Mouse (Mus musculus): ENCODE measurements around the gene Llgl2. TPM values are rescaled to one million over a fixed set of nuclear protein-coding genes. Genes with fewer than 3 reads are reported as not detected.
A peak's percentile ranks its signal among the peaks of the same experiment; 100 is the strongest.

Llgl2 gene
- polyA plus RNA-seq (2016; fragmentation: Nextera tagmentation; extraction: Ambion mirVana) = 13.4 and 14.3 TPM in 2 replicates

DNA sequence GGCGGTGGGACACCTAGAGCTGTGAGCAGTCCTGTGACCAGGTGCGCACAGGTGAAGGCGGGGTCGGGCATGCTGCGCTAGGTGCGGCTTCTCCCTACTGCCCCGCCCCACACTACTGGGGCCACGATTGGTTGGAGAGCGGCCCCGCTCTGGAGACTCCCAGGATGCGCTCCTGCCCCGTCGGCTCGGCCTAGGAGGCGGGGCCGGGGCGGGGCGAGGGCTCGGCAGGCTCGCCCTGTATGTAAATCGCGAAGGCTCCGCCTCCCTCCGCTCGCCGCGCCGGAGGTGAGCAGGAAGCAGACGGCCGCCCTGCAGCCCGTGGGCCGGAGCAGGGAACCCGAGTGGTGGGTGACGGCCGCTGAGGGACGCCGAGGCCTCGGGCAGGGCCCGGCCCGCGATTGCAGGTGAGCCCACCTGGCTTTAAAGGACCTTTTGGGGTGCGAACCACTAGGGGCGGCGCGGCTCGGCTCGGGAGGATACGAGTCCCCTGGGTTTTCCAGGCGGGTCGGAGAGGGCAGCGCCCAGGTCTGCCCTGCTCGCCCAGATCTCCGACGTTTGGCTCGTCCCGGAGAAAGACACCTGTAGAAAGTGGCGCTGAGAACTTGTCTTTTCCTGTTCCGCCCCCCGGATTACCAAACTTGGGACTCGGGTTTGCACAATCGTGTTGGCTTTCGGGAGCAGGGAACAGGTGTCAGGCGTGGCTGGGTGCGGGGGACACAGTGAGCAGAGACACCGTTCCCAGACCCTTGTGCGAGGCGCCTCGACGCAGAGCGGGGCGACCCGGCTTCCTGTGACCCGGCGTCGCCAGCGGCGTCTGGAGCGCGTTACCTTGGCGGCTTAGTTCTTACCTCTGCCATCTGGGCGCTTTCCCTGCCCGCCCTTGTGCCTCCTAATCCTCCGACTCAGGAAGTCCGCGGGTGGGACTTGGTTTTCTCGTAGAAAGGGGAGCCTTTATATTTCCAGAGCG, at the start of gene Llgl2:
Llgl2 (plus strand) TSS at position 276 of the 967 bp plus-strand sequence.
- Histone ChIP-seq H3K27me3 (replicated peaks) (peaks cover 14% of the 10 kb centered on the region), H3K4me1 (peaks cover 45% of the 10 kb centered on the region), H3K9ac (peak within 1 kb of the TSS; percentile 88), H3K9me3 (replicated peaks) (no peaks in the 10 kb centered on the region), H3K27ac (peak within 1 kb of the TSS; percentile 72), H3K4me2 (peak within 1 kb of the TSS; percentile 99), H3K36me3 (peaks cover 35% of the 10 kb centered on the region), H3K4me3 (peak within 1 kb of the TSS; percentile 81)
- ATAC-seq = peak; percentile 96
- under 1% methylated on average over 87 of the region's 87 CpGs for WGBS (ENCODE audit: insufficient replicate concordance)

GRCm38 (mm10) chr11:115774653-115775052, 49.2 kb upstream of the Llgl2 start:
- WGBS (ENCODE audit: insufficient replicate concordance) = 44% methylated on average over 4 of the region's 4 CpGs
- no peaks in the 10 kb centered on the region; the same call in 1 of the 2 replicates for H3K9me3 ChIP-seq (replicated peaks)
- no peak overlapping the region; the same call in 1 of the 2 replicates for H3K9ac ChIP-seq
- no peak overlapping the region for H3K4me2 ChIP-seq
- no peak overlapping the region for H3K27ac ChIP-seq
- peaks cover 75% of the 10 kb centered on the region for H3K4me1 ChIP-seq
- H3K27me3 ChIP-seq (replicated peaks) = no peaks in the 10 kb centered on the region
- no peak for ATAC-seq
- H3K4me3 ChIP-seq = no peak overlapping the region
- peaks cover 22% of the 10 kb centered on the region; the same call in 1 of the 2 replicates for H3K36me3 ChIP-seq

DNA sequence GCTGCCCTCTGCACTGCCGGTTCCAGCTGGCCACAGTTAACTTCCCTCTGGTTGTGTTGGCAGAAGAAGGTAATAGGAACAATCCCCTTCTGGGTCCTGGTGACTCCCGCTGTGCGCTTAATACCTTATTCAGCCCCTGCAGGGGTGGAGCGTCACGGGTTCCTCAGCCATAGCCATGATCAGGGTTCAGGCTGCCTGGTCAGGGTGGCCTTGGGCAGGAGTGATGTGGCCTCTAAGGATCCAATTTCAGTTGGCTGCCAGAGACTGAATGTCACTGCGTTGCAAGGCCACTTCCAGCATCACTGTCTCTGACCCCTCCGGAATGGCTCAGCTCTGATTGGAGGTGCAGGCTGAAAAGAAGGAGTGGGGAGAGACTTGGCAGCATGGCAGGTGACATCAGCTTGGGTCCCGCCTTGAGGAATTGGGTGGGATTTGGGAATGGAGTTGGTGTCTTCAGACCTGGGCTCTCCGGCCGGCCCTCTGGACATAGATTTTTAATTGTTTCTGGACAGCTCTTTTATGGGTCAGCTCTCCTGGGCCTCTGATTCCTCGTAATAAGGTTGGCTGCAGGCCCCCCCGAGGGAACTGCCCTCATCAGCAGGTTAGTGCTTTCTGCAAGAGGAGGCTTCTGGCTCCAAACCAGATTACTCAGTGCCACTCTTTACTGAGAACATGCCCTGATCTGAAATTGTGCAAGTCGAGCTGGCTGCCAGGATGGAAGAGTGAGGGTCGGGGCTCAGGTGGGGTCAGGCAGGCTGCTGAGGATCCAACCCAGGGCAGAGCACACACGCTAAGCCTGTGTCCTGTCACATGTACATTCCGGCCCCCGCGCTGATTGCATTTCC, 47.8 kb upstream of the Llgl2 start:
- peak overlapping the region; percentile 98 for H3K27ac ChIP-seq
- ATAC-seq = no peak
- no peak overlapping the region for H3K9ac ChIP-seq
- no peaks in the 10 kb centered on the region for H3K27me3 ChIP-seq (replicated peaks)
- peaks cover 22% of the 10 kb centered on the region; the same call in 1 of the 2 replicates for H3K36me3 ChIP-seq
- no peak overlapping the region for H3K4me2 ChIP-seq
- no peak overlapping the region for H3K4me3 ChIP-seq
- 73% methylated on average over 18 of the region's 18 CpGs for WGBS (ENCODE audit: insufficient replicate concordance)
- H3K4me1 ChIP-seq = peaks cover 75% of the 10 kb centered on the region
- no peaks in the 10 kb centered on the region; the same call in 1 of the 2 replicates for H3K9me3 ChIP-seq (replicated peaks)

DNA sequence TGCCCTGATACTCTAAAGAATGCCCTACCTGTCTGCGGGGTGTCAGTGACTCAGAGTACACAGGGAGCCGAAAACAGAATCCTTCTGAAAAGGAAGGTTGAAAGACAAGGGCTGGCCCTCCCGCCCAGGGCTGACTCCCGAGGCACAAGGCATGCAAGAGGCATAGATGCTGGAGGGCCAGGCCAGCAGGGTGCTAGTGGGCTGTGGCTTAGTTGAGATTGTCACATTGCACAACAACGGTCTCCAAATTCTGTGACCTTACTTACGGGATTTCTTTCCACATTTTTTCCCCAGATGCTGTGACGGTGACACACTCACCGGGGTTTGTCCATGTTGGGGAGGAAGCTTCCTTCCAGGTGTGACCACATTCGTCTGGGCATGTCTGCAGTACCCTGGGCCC, 46.9 kb upstream of the Llgl2 start:
- peaks cover 75% of the 10 kb centered on the region for H3K4me1 ChIP-seq
- no peaks in the 10 kb centered on the region; the same call in 1 of the 2 replicates for H3K9me3 ChIP-seq (replicated peaks)
- no peak overlapping the region for H3K9ac ChIP-seq
- 80% methylated on average over 9 of the region's 9 CpGs for WGBS (ENCODE audit: insufficient replicate concordance)
- peak overlapping the region; percentile 98 for H3K27ac ChIP-seq
- H3K27me3 ChIP-seq (replicated peaks) = no peaks in the 10 kb centered on the region
- peaks cover 29% of the 10 kb centered on the region; the same call in 1 of the 2 replicates for H3K36me3 ChIP-seq
- H3K4me2 ChIP-seq = no peak overlapping the region
- ATAC-seq = no peak
- H3K4me3 ChIP-seq = no peak overlapping the region

GRCm38 (mm10) chr11:115777487-115778335, 46.1 kb upstream of the Llgl2 start:
- no peak overlapping the region for H3K4me2 ChIP-seq
- peak overlapping the region; percentile 98 for H3K27ac ChIP-seq

GRCm38 (mm10) chr11:115779038-115779571, 44.7 kb upstream of the Llgl2 start:
- peak overlapping the region; percentile 44 for H3K4me3 ChIP-seq
- H3K9ac ChIP-seq = peak overlapping the region; percentile 69
- H3K4me1 ChIP-seq = peaks cover 79% of the 10 kb centered on the region

More at GRCm38 (mm10) chr11:115777487-115778335, 46.1 kb upstream of the Llgl2 start:
- ATAC-seq = no peak
- Histone ChIP-seq H3K27me3 (replicated peaks) (no peaks in the 10 kb centered on the region), H3K9ac (no peak overlapping the region; the same call in 1 of the 2 replicates), H3K36me3 (peaks cover 26% of the 10 kb centered on the region; the same call in 1 of the 2 replicates), H3K9me3 (replicated peaks) (no peaks in the 10 kb centered on the region; the same call in 1 of the 2 replicates), H3K4me1 (peaks cover 77% of the 10 kb centered on the region), H3K4me3 (no peak overlapping the region)
- WGBS (ENCODE audit: insufficient replicate concordance) = 87% methylated on average over 17 of the region's 17 CpGs

DNA sequence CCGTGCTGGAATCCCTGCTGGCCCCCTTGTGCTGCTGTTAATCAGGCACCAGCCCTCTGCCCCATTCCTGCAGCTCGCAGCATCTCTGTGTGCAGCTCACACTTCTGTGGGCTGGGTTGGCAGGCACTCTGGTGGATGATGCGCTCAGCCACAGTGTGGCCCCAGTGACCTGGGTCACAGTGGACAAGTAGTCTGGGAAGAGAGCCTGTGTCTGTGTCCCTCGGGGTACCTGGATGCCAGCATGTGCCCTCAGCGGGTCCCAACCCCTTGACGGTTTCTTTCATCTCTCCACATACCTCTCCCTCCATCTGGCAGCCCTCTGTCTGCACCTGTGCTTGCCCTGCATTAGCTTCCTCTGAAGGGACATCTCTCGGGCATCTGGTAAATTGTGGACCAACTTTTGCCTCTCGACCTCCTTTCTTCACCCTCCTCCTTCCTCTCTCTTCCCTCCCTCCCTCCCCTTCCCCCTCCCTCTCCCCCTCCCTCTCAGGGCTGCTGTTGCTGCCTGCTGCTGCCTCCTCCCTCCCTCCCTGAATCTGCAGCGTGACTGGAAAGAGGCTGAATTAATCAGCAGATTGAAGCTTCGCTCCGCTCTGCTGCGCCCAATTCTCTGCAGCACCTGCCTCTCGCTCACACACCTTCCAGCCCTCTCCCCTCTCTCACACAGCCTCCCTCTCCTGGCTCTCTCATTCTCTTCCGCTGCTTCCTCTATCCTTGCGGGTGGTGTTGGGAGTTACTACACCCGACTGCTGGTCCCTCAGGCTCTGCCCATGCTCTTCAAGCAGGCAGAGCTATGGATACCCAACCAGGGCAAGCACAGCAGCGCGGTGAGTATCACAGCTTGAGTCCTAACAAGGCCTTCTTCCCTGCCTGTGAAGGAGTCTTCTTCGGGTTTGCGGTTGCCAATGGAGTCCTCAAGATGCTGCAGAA, 43.4 kb upstream of the Llgl2 start:
- 0 out of 2 replicates have a peak overlapping the region, but pooled peaks have one; percentile 44 for H3K4me3 ChIP-seq
- peak overlapping the region; percentile 78 for H3K4me2 ChIP-seq
- H3K9me3 ChIP-seq (replicated peaks) = no peaks in the 10 kb centered on the region
- H3K27ac ChIP-seq = peak overlapping the region; percentile 98
- no peaks in the 10 kb centered on the region for H3K27me3 ChIP-seq (replicated peaks)
- peaks cover 80% of the 10 kb centered on the region for H3K4me1 ChIP-seq
- peak overlapping the region; percentile 69 for H3K9ac ChIP-seq
- ATAC-seq = no peak
- peaks cover 17% of the 10 kb centered on the region; the same call in 1 of the 2 replicates for H3K36me3 ChIP-seq
- WGBS (ENCODE audit: insufficient replicate concordance) = 39% methylated on average over 20 of the region's 20 CpGs

More at GRCm38 (mm10) chr11:115779038-115779571, 44.7 kb upstream of the Llgl2 start:
- WGBS (ENCODE audit: insufficient replicate concordance) = 3% methylated on average over 9 of the region's 9 CpGs
- Histone ChIP-seq H3K36me3 (peaks cover 16% of the 10 kb centered on the region; the same call in 1 of the 2 replicates), H3K9me3 (replicated peaks) (no peaks in the 10 kb centered on the region), H3K27me3 (replicated peaks) (no peaks in the 10 kb centered on the region), H3K4me2 (peak overlapping the region; percentile 78), H3K27ac (peak overlapping the region; percentile 98)
- peak; percentile 95 for ATAC-seq

DNA sequence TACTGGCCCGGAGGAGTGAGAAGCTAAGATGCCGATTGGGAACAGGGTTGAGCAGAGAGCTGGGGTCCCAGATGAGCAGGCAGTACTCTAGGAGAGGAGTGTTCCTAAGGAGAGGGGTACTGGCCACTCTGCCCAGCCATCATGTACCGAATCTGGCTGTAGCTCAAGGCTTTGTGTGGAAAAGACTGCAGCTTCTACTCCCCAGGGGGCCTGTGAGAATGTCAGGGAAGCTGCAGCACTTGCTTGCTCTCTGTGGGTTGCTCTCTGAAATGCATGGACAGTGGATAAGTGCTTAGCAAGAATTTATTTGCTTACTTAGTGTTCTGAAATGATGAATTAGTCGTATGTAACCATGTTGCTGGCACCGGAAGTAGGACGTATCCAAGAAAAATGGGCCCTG, 37.4 kb upstream of the Llgl2 start:
- ATAC-seq = no peak
- no peak overlapping the region for H3K4me2 ChIP-seq
- no peaks in the 10 kb centered on the region for H3K27me3 ChIP-seq (replicated peaks)
- WGBS (ENCODE audit: insufficient replicate concordance) = 81% methylated on average over 6 of the region's 6 CpGs
- H3K4me3 ChIP-seq = no peak overlapping the region
- H3K4me1 ChIP-seq = peaks cover 23% of the 10 kb centered on the region
- H3K27ac ChIP-seq = no peak overlapping the region
- H3K9ac ChIP-seq = no peak overlapping the region
- peaks cover 62% of the 10 kb centered on the region for H3K36me3 ChIP-seq
- no peaks in the 10 kb centered on the region for H3K9me3 ChIP-seq (replicated peaks)

DNA sequence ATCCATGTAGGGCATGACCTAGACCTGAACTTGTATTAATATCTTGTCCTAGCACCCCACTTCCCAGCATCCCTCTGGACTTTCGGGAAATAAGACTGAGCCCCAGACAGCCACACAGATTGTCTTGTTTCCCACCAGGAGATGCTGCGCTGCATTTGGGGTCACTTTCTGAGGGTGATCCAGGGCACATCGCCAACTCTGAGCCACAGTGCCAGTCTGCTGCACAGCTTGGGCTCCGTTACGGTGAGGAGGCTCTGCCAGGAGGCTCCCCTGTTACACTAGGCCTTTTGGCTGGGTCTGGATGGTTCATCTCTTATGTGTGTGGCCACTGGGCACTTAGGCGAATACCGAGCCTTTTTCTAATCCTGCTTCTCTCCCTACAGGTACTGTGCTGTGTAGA, 34.1 kb upstream of the Llgl2 start:
- 91% methylated on average over 7 of the region's 7 CpGs for WGBS (ENCODE audit: insufficient replicate concordance)
- Histone ChIP-seq H3K4me2 (no peak overlapping the region), H3K36me3 (peaks cover 91% of the 10 kb centered on the region), H3K4me1 (peaks cover 8% of the 10 kb centered on the region), H3K27me3 (replicated peaks) (no peaks in the 10 kb centered on the region), H3K4me3 (no peak overlapping the region), H3K9ac (no peak overlapping the region), H3K9me3 (replicated peaks) (no peaks in the 10 kb centered on the region), H3K27ac (no peak overlapping the region; the same call in 1 of the 2 replicates)
- no peak for ATAC-seq

- no peak overlapping the region for H3K4me2 ChIP-seq
- H3K9ac ChIP-seq = no peak overlapping the region
- H3K9me3 ChIP-seq (replicated peaks) = no peaks in the 10 kb centered on the region
- ATAC-seq = no peak
- H3K4me3 ChIP-seq = no peak overlapping the region
- peaks cover 97% of the 10 kb centered on the region for H3K36me3 ChIP-seq
- WGBS (ENCODE audit: insufficient replicate concordance) = 90% methylated on average over 16 of the region's 16 CpGs
- peaks cover 7% of the 10 kb centered on the region; the same call in 1 of the 2 replicates for H3K4me1 ChIP-seq
- H3K27me3 ChIP-seq (replicated peaks) = no peaks in the 10 kb centered on the region
- no peak overlapping the region for H3K27ac ChIP-seq
Observed at GRCm38 (mm10) chr11:115791919-115792318, 31.9 kb upstream of the Llgl2 start.

Measured in liver, embryonic 12.5 days (tissue).